Mouse (Mus musculus): ENCODE data around the gene Catsperg1.

Catsperg1 gene

GRCm38 (mm10) chr7:29134230-29134629 lies 79.6 kb downstream of the Catsperg1 start:
- DNase-seq: no peak
